Mouse (Mus musculus) adrenal gland, adult 10 weeks (tissue): ENCODE measurements around the gene Mybbp1a. TPM values are rescaled to one million over a fixed set of nuclear protein-coding genes. Genes with fewer than 3 reads are reported as not detected.

Source experiments
- polyA plus RNA-seq: library from polyadenylated mRNA; stranded (reverse); fragments of 350-450 nt; fragmentation: Illumina TruSeq; extraction: RNeasy Lipid Tissue Mini Kit (QIAGEN cat#74804); gene quantifications from one replicate; pipeline ENCODE4 v1.2.3, GENCODE M21; 2014; ENCODE audit warnings: low read depth, low replicate concordance

Gene Mybbp1a
- 34.3 TPM for polyA plus RNA-seq

DNA sequence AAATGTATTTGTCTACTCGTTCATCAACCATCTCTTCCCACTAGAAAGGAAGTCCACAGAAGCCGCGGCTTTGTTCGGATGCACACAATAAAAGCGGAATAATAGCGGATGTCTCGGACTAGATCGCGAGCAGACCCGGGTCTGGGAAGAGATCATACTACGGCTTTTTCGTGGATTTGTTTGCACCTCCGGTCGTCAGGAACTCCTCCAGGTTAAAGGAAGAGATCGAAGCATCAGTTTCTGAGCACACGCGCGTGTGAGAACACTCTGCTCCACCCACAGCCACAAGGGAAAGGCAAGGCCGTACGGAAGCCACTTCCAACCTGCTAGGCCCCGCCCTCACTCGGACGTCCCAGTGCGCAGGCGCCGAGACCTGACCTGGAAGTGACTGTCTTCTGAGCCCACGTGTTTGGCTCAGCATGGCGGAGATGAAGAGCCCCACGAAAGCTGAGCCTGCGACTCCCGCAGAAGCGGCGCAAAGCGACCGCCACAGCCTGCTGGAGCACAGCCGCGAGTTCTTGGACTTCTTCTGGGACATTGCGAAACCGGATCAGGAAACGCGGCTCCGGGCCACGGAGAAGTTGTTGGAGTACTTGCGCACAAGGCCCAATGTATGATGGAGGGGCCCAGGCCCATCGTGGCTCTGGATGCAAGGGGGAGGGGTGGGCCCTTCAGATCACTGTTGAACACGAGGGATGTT is at the start of gene Mybbp1a:
Gene Mybbp1a, plus strand, starts transcription at position 391 of the 700 bp plus-strand sequence.

DNA sequence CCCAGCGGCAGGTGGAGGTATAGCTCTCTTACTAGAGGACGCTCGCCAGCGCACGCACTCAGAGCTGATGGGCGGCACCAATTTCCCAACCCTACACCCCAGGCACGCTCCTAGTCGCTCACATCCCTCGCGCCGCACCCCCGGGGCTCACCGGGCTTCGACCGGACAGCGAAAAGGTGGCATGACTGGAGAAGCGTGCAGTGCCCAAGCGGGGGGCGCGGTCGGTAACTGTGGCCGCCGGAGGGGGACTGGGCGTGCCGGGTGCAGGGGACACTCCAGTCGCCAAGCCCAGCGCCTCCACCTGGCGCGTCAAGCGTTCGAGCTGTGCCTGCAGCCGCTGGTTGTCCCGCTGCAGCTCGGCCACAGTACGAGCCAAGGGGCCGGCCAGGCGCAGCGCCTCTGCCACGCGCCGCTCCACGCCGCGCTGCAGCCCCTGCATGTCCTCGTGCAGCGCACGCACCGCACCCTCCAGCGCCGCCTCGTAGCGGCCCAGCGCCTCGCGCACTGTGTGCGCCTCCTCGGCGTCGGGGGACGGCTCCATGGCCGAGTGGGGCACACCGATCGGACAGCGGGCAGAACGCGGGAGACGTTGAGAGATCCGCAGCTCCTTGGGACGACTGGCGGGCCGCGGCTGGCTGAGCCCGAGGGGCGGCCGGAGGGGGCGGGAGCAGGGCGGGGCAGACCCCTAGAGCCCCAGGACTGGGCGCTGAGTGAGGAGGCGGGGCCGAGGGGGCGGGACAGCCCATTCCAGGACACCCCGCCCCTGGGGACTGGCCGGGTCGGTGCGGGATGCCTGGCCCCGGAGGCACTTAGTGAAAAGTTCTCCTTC is 29.8 kb upstream of the Mybbp1a start, which contains the start of gene Smtnl2:
Gene Smtnl2, minus strand, starts transcription at position 621 of the 829 bp plus-strand sequence.

GRCm38 (mm10) chr11:72434963-72435693 is 6.0 kb upstream of the Mybbp1a start, which contains the start of gene Ggt6:
TSS of gene Ggt6 (plus strand) at chr11:72435526.

DNA sequence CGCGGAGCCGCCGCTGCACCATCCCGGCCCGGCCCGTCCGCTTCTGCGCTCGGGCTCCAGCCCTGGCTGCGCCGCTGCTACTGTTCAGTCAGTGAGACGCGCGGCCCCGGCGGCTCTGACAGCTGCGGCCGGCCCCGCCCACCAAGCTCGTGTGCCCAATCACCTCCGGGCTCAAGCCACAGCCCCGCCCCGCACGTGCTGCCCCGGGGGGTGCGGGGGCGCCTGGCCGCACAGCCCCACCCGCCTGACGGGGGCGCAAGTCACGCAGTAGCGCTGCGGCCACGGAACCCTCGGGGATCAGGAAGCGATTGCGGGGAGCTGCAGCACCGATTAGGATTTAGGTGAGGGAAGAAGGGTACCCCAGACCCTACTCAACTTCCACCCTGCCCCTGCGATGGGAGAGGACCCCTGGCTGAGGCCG is 48.7 kb downstream of the Mybbp1a start, which contains the start of gene Spns2:
Gene Spns2, minus strand, starts transcription at position 24 of the 421 bp plus-strand sequence.

Other genes starting within 250 kb of the Mybbp1a start
- not detected for gene Gm43951, start 234.5 kb upstream of the Mybbp1a start, polyA plus RNA-seq
- gene 4933427D14Rik, start 233.9 kb upstream of the Mybbp1a start, polyA plus RNA-seq, result 6.8 TPM
- 150 TPM for gene Txndc17, start 233.8 kb upstream of the Mybbp1a start, polyA plus RNA-seq
- 8.9 TPM for gene Med31, start 225.8 kb upstream of the Mybbp1a start, polyA plus RNA-seq
- not detected for gene Slc13a5, start 174.1 kb upstream of the Mybbp1a start, polyA plus RNA-seq
- gene Xaf1, start 139.7 kb upstream of the Mybbp1a start, polyA plus RNA-seq, result 72.4 TPM
- not detected for gene Fbxo39, start 126.9 kb upstream of the Mybbp1a start, polyA plus RNA-seq
- gene Tekt1, start 78.9 kb upstream of the Mybbp1a start, polyA plus RNA-seq, result not detected
- gene Smtnl2, start 29.6 kb upstream of the Mybbp1a start, polyA plus RNA-seq, result 1.4 TPM
- gene Ggt6, start 5.8 kb upstream of the Mybbp1a start, polyA plus RNA-seq, result not detected
- gene Spns2, start 48.5 kb downstream of the Mybbp1a start, polyA plus RNA-seq, result 0.52 TPM
- not detected for gene Spns3, start 109.2 kb downstream of the Mybbp1a start, polyA plus RNA-seq
- 176 TPM for gene Ube2g1, start 165.9 kb downstream of the Mybbp1a start, polyA plus RNA-seq
- gene Ankfy1, start 248.7 kb downstream of the Mybbp1a start, polyA plus RNA-seq, result 48.9 TPM